38 mouse cellular contexts compared by ENCODE assay signal in genomic region chr6:120069546-120069945, GRCm38 (mm10). TPM values are rescaled to one million over a fixed set of nuclear protein-coding genes. Genes with fewer than 3 reads are reported as not detected.
"Had no signal": no experiment of that assay in that cellular context is flagged by ENCODE, and none has a peak within 500 bp of the region (broad histone marks: within the 10 kb centered on the region; RNA-seq: fewer than 3 reads in every experiment).

No protein-coding gene starts in this region.

- DNase-seq: left cerebral cortex, postnatal 4 days; liver; liver, embryonic 13.5 days; liver, postnatal 0 days; lung, adult 18-20 months; lung, adult 2 months; lung, embryonic 14.5 days; lung, postnatal 10 days; lung, postnatal 14 days; lung, postnatal 36 days; lung, postnatal 4 days; midbrain, embryonic 14.5 days had no signal

- ATAC-seq: liver, embryonic 12.5 days; liver, postnatal 0 days; lung, postnatal 0 days; midbrain, embryonic 13.5 days; midbrain, embryonic 15.5 days; midbrain, embryonic 16.5 days had no signal

- H3K9me3 ChIP-seq: limb, embryonic 10.5 days; limb, embryonic 12.5 days; limb, embryonic 13.5 days; limb, embryonic 15.5 days; liver, embryonic 12.5 days; liver, embryonic 13.5 days; liver, embryonic 15.5 days; lung, embryonic 15.5 days; midbrain, embryonic 10.5 days; midbrain, embryonic 12.5 days; neural tube, embryonic 12.5 days had no signal

- H3K27me3 ChIP-seq: limb, embryonic 12.5 days; limb, embryonic 13.5 days; limb, embryonic 15.5 days; liver, embryonic 12.5 days; liver, embryonic 13.5 days; liver, embryonic 15.5 days; lung, embryonic 15.5 days; midbrain, embryonic 12.5 days; midbrain, embryonic 13.5 days; midbrain, embryonic 15.5 days; neural tube, embryonic 12.5 days had no signal

- H3K4me3 ChIP-seq: limb, embryonic 10.5 days; limb, embryonic 12.5 days; limb, embryonic 13.5 days; limb, embryonic 15.5 days; liver, embryonic 12.5 days; liver, embryonic 13.5 days; liver, embryonic 15.5 days; lung, embryonic 15.5 days; midbrain, embryonic 10.5 days; midbrain, embryonic 12.5 days; midbrain, embryonic 13.5 days; midbrain, embryonic 15.5 days; myocyte; neural tube, embryonic 12.5 days had no signal

- H3K27ac ChIP-seq: limb, embryonic 10.5 days; limb, embryonic 12.5 days; limb, embryonic 13.5 days; limb, embryonic 15.5 days; liver, embryonic 12.5 days; liver, embryonic 13.5 days; liver, embryonic 14.5 days; liver, embryonic 15.5 days; lung, embryonic 15.5 days; macrophage; midbrain, embryonic 10.5 days; midbrain, embryonic 12.5 days; midbrain, embryonic 13.5 days; midbrain, embryonic 15.5 days; neural tube, embryonic 12.5 days had no signal

- H3K36me3 ChIP-seq: limb, embryonic 10.5 days; limb, embryonic 12.5 days; limb, embryonic 13.5 days; limb, embryonic 15.5 days; liver, embryonic 12.5 days; liver, embryonic 13.5 days; liver, embryonic 15.5 days; lung, embryonic 15.5 days; midbrain, embryonic 10.5 days; midbrain, embryonic 12.5 days; midbrain, embryonic 13.5 days; midbrain, embryonic 15.5 days; neural tube, embryonic 12.5 days had no signal

- H3K4me1 ChIP-seq: limb, embryonic 10.5 days; limb, embryonic 12.5 days; limb, embryonic 13.5 days; limb, embryonic 15.5 days; lung, embryonic 15.5 days; midbrain, embryonic 10.5 days; midbrain, embryonic 12.5 days; midbrain, embryonic 13.5 days; midbrain, embryonic 15.5 days; neural tube, embryonic 12.5 days had no signal

RNA-seq across cellular contexts. Expression of gene Ninj2, which starts 23.6 kb away (rescaled TPM):
- total RNA-seq: left cerebral cortex, postnatal 4 days; liver, adult 2 months; megakaryocyte progenitor cell, adult 5-6 weeks; megakaryocyte, adult 5-6 weeks; megakaryocyte-erythroid progenitor cell, adult 5-6 weeks; midbrain, postnatal 0 days had no signal
- polyA plus RNA-seq: limb, embryonic 10.5 days; limb, embryonic 11.5 days; limb, embryonic 12.5 days; liver, adult 2 months; liver, embryonic 11.5 days; liver, embryonic 12.5 days; liver, embryonic 13.5 days; macrophage; midbrain, embryonic 10.5 days; midbrain, embryonic 11.5 days; midbrain, embryonic 12.5 days; midbrain, embryonic 13.5 days; midbrain, embryonic 14.5 days; midbrain, embryonic 15.5 days; midbrain, embryonic 16.5 days; midbrain, postnatal 0 days; neural tube, embryonic 11.5 days; neural tube, embryonic 12.5 days had no signal
